ENCODE assay signal across 10 mouse cellular contexts in genomic region chr16:36770830-36771229, GRCm38 (mm10). TPM values are rescaled to one million over a fixed set of nuclear protein-coding genes. Genes with fewer than 3 reads are reported as not detected.
A peak's percentile ranks its signal among the peaks of the same experiment; 100 is the strongest.
DNase-seq lines count a peak whose midpoint lies in the region; ATAC-seq and TF ChIP-seq lines count a peak whose summit lies in the region.
"Had no signal": no experiment of that assay in that cellular context is flagged by ENCODE, and none has a peak within 500 bp of the region (broad histone marks: within the 10 kb centered on the region; RNA-seq: fewer than 3 reads in every experiment).

No protein-coding gene starts in this region.

- H3K27ac ChIP-seq in midbrain, postnatal 0 days (ENCODE audit: low read depth, low read length), result no peak overlapping the region
- no peak overlapping the region for H3K27ac ChIP-seq in midbrain, embryonic 15.5 days
- H3K27ac ChIP-seq: midbrain, embryonic 10.5 days had no signal

- H3K4me2 ChIP-seq in midbrain, postnatal 0 days (ENCODE audit: low read depth, low read length, poor library complexity, severe bottlenecking), result no peak overlapping the region
- H3K4me2 ChIP-seq in midbrain, embryonic 15.5 days, result no peak overlapping the region

- H3K36me3 ChIP-seq in midbrain, postnatal 0 days (ENCODE audit: insufficient read depth, low read length), result no peaks in the 10 kb centered on the region
- no peaks in the 10 kb centered on the region for H3K36me3 ChIP-seq in midbrain, embryonic 15.5 days (replicated peaks)
- H3K36me3 ChIP-seq: midbrain, embryonic 10.5 days had no signal

- intact Hi-C loops in left cerebral cortex, postnatal 4 days (cut with DNase I), result no loop called here
- intact Hi-C loops in heart, postnatal 36 days (cut with DNase I), result no loop called here

- no peaks in the 10 kb centered on the region for H3K9me3 ChIP-seq in midbrain, postnatal 0 days (ENCODE audit: low read length)
- H3K9me3 ChIP-seq in midbrain, embryonic 15.5 days, result no peaks in the 10 kb centered on the region
- H3K9me3 ChIP-seq: midbrain, embryonic 10.5 days had no signal

- no peak for TF ChIP-seq CTCF in midbrain, postnatal 0 days (IDR thresholded peaks at IDR 0.05)

- H3K4me1 ChIP-seq in midbrain, postnatal 0 days (ENCODE audit: insufficient read depth, low read length), result no peaks in the 10 kb centered on the region
- no peaks in the 10 kb centered on the region for H3K4me1 ChIP-seq in midbrain, embryonic 15.5 days

- no peak overlapping the region for H3K4me3 ChIP-seq in midbrain, postnatal 0 days (ENCODE audit: low read depth, low read length)
- H3K4me3 ChIP-seq in midbrain, embryonic 15.5 days, result no peak overlapping the region
- H3K4me3 ChIP-seq: midbrain, embryonic 10.5 days had no signal

- H3K9ac ChIP-seq in midbrain, postnatal 0 days (replicated peaks; ENCODE audit: low read length, poor library complexity, severe bottlenecking), result no peak overlapping the region
- no peak overlapping the region for H3K9ac ChIP-seq in midbrain, embryonic 15.5 days

- peak; percentile 23; the same call in 1 of the 2 replicates for ATAC-seq in frontal cortex, adult (ENCODE audit: low TSS enrichment)
- ATAC-seq in midbrain, postnatal 0 days (ENCODE audit: low FRiP score), result no peak
- ATAC-seq in midbrain, embryonic 15.5 days (replicated peaks), result no peak

- 38% methylated on average over 4 of the region's 4 CpGs for WGBS in midbrain, postnatal 0 days
- 42% methylated on average over 4 of the region's 4 CpGs for WGBS in midbrain, embryonic 15.5 days

- H3K27me3 ChIP-seq in midbrain, postnatal 0 days (ENCODE audit: insufficient read depth, low read length), result no peaks in the 10 kb centered on the region
- no peaks in the 10 kb centered on the region for H3K27me3 ChIP-seq in midbrain, embryonic 15.5 days (replicated peaks)

- DNase-seq in frontal cortex, postnatal 25 days (ENCODE audit: low spot score in 2 of 2), result no peak
- peak; percentile 56 for DNase-seq in midbrain, postnatal 0 days (ENCODE audit: low spot score)
- DNase-seq in left cerebral cortex, postnatal 4 days, result peak; percentile 14
- DNase-seq in retina, postnatal 1 day, result peak; percentile 85
- DNase-seq in gastrocnemius, postnatal 4 days (ENCODE audit: low spot score in 2 of 2), result no peak
- no peak for DNase-seq in heart, postnatal 36 days
- DNase-seq: gastrocnemius, postnatal 25 days had no signal

RNA-seq across cellular contexts. Expression of gene Slc15a2, which starts 13.9 kb away (rescaled TPM):
- total RNA-seq in midbrain, postnatal 0 days (2014; rRNA removed), result 21.1 and 24.8 TPM in 2 replicates
- polyA plus RNA-seq in midbrain, postnatal 0 days (2015; fragmentation: Nextera tagmentation; extraction: Ambion mirVana), result 19.7 and 23.8 TPM in 2 replicates
- polyA plus RNA-seq in midbrain, embryonic 15.5 days (2015; fragmentation: Nextera tagmentation; extraction: Ambion mirVana), result 10.5 and 12.4 TPM in 2 replicates
- total RNA-seq in left cerebral cortex, postnatal 4 days (2021), result 10 to 100 TPM; 36.0 to 36.5 TPM
- 1 to 10 TPM; 1.2 to 2.0 TPM for total RNA-seq in gastrocnemius, postnatal 4 days (2021)
- 1 to 10 TPM; 1.4 to 2.8 TPM for total RNA-seq in heart, postnatal 36 days (2021)

RNA-seq across cellular contexts. Expression of gene Iqcb1, which starts 57.4 kb away (rescaled TPM):
- 16.7 and 20.5 TPM in 2 replicates for total RNA-seq in midbrain, postnatal 0 days (2014; rRNA removed)
- 63.8 and 70.0 TPM in 2 replicates for polyA plus RNA-seq in midbrain, postnatal 0 days (2015; fragmentation: Nextera tagmentation; extraction: Ambion mirVana)
- polyA plus RNA-seq in midbrain, embryonic 15.5 days (2015; fragmentation: Nextera tagmentation; extraction: Ambion mirVana), result 61.8 and 66.4 TPM in 2 replicates
- 10 to 100 TPM; 34.8 to 40.2 TPM for total RNA-seq in left cerebral cortex, postnatal 4 days (2021)
- 10 to 100 TPM; 16.9 to 18.7 TPM for total RNA-seq in gastrocnemius, postnatal 4 days (2021)
- 10 to 100 TPM; 14.3 to 15.2 TPM for total RNA-seq in heart, postnatal 36 days (2021)

Comparison
In these comparisons a context has a peak if more than half of its experiments do, and no peak if none do; other contexts are left out.
1. DNase-seq: peak in midbrain, postnatal 0 days (single experiment), left cerebral cortex, postnatal 4 days (single experiment) and retina, postnatal 1 day (single experiment); none in frontal cortex, postnatal 25 days (0 of 2), gastrocnemius, postnatal 4 days (0 of 2) and heart, postnatal 36 days (0 of 2).